Mouse (Mus musculus): ENCODE measurements at regions not wholly inside any gene's neighbourhood (a gene's known extent, or its start where the extent isn't known, plus 50 kb on each side); places are given as distances from the start of the nearest gene placed in this dataset.

DNA sequence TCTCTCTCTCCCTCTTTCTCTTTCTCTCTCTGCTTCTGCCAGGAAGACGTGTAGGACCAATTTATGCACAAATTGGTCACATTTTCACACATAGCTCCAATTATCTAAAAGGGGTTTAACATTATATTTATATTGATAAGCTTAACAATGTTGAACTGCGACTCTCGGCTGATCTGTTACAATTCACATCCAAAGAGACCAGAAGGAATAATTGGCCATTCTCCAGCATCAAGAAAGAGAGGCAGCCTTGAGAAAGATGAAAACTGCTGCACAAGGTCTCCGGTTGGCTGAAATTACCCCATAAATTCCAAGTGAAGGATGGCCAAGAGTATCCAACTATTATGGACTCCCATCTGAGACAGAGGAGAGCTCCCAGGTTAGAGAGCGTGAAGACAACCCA lies 398.4 kb downstream of the Tshz3 start:
- DNase-seq = no peak

DNA sequence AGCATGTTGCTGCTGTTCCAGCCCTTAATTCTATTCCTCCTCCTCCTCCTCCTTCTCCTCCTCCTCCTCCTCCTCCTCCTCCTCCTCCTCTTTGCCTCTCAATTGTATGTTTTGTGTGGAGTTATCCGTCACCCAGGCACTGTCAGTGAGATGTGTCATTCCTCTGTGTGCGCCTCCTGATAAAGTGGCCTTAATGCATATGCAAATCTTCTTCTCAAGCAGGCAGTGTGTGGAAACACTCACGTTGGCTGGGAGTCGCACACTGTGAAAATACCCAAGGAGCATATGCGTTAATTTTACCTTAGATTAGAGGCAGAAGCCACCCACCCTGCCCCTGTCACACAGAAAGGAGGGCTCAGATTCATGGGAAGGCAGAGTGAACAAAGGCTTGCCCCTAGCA lies 401.0 kb downstream of the Tshz3 start:
- DNase-seq = no peak

DNA sequence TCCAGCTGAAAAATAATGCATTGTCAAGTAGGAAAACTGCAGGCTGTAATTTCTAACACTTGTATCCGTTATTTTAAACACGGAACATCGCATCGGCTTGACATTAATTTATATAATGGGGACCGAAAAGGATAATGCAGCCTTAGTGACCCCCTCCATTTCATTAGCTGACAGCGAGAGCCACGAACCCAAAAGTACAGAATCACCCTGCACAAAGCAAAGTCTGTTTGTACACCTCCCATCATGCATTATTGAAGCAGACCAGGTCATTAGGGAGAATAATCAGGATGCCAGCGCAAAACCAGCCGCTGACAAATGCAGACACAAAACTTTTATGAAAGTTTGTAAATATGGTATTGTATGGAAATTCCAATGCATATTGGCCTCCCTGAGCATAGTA lies 406.8 kb downstream of the Tshz3 start:
- no peak for DNase-seq

DNA sequence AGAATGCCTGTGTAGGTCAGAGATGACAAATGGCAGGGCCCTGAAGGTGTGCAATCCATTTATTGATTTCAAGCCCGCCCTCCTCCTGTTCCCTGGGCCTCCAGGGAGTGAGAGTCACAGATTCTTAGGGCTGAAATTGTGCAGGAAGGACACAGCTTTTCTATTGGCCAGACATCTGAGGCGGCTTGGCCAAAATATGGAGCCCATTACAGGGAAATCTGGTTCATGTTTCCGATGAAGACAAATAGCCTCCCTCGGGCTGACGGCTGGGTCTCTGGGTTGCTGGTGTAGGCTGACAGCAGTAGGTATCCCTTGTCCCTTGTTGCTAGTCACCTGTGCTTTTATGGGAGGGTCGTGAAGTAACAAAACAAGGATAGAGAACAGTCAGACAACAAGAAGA lies 413.2 kb downstream of the Tshz3 start:
- no peak for DNase-seq

DNA sequence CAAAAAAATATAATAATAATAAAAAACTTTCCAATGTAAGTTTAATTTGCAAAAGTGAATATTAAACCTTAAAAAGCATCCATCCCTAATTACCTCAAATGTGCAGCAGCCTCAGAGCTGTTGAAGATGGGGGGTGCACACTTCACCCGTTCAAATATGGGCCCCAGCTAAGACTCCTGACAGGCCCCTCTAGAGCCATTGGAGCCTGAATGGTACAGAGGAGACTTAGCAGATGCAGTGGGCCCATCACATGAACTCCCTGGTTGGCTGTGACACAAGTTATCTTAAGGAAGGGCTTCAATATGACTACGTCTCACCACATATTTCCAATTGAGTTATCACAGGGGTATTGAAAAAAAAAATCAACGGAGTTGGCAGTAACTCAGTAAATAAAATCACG lies 422.9 kb downstream of the Tshz3 start:
- DNase-seq = no peak

DNA sequence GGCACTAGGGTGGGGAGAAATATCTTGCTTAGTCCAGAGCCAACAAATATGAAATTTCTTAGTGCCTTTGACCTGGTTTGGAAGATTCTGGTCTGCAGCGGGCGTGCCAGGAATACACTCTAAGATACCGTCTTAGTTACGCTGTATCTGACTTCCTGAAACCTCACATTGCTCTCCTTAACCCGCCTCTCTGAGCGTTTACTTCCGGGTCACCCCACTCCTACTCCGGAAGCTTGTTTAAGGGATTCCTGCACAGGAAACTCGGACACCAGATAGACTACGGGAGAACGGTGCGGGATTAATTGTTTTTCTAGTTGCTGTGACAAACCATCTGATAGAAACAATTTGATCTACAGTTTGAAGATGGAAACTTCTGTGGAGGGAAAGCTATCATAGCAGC lies 442.3 kb downstream of the Tshz3 start:
- no peak for DNase-seq

DNA sequence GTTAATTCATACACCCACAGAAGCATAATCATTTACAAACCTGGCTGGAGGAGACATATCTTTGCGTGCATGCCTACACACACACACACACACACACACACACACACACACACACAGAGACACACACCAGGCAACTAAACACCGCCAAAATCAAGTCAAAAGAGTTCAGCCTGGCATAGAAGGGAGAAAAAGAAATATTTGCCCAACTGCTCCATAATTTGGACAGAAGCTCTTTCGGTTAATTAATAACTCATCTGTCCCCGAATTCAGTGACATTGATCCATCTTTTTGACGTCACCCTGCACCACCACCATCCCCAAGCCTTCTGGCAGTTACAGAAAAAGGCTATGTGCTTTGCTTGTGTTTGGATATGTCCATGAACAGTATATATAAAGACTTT lies 444.9 kb downstream of the Tshz3 start:
- DNase-seq = no peak

DNA sequence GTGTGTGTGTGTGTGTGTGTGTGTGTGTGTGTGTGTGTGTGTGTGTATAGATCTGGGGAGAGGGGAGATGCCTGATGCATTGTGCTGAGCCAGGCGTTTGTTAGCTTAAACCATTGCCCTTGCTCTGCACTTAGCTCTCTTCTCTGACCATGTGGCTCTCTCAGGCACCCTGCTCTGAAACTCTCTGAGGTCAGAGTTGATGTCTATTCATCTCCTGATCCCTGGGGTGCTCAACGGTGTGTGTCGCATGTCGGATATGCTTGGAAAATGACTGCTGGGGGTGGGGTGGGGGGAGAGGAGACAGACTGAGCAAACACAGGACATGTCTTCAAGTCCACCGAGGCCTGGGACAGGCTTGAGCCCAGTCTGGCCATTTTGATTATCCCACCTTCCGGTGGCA lies 446.4 kb downstream of the Tshz3 start:
- peak; percentile 72 for DNase-seq

DNA sequence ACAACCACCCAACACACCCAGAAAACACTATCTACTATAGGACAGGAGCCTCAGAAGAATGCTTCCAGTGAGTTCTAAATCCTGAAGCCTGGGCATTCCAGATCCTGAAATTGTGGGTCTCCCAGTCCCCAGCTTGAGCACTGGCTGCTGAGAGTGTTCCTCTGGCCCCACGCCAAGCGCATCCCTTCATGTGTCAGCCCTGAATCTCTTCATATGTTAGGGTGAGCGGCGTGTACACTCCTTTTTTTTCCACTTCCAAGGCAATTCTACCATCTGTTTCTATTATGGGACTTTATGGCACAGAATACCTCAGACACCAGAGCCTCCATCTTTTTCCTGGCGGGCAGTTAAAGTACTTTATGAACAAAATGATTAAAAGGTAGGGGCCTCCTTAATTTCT lies 451.8 kb downstream of the Tshz3 start:
- peak; percentile 70 for DNase-seq

DNA sequence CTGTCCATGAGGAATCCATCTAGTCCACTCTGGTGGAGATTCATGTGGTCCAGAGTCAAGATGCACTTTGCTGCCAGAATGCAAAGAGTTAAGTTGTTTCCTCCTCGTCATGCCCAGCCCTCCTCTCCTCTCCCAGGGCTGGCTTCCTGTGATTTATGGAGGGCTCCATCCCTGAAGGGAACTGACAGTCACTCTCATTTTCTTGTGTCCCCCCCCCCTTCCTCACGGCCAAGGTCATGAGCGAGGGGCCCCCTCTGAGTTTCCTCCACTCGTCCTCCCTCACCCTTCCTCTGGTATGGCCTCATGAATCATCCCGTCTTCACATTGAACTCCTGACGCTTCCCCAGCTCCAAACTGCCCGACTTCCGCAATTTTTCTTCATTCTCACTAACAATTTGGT lies 461.9 kb downstream of the Tshz3 start:
- DNase-seq = peak; percentile 19

DNA sequence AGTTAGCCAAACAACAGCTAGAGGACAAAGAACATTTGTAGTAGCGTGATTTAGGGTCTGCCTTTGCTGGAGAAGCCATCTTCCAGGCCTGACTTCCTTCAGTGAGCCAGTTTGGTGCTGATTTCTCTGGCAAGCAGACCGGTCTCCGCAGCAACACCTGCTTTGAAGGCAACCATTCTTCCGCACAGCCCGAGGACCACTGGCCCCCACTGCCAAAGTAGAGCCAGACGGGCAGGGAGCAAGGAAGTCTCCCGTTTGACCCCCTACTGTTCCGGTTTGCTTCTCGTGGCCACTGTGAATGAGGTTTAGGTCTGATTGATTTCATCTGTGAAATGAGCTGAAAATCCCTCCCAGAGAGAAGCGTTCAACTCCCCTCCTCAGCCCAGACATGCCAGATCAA lies 471.0 kb downstream of the Tshz3 start:
- DNase-seq = peak; percentile 66

DNA sequence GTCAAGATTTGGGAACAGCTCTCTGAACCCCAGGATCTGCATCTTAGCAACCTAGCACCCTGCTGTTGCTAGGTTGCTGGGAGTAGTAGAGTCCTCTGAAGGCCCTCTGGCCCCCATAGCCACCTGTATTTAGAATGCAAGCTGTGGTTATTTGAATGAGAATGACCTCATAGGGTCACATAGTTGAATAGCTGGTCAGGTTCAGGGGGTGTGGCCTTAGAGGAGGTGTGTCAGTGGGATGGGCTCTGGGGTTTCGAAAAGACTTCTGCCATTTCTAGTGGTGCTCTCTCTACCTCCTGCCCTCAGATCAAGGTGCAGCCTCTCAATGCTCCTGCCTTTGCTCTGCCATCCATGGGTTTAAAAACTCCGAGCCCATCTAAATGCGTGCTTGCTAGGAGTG lies 477.8 kb downstream of the Tshz3 start:
- peak; percentile 52 for DNase-seq

DNA sequence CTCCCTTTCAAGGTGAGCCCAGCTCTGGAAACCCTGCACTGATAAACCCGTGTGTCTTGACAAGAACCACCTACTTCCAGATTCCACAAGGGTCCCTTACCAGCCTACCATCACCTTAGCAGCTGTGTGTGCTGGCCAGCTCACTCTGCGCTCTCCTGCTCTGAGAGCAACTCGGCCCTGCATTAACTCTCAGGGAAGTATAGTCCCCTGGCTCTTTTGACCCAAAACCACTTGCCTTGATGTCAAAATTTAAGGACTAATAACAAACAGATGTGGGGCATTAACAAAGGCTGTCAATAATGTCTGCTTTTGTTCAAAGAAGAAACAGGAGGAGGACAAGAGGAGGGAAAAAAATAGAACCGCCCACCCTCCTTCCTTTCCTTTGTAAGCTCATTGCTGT lies 480.3 kb downstream of the Tshz3 start:
- DNase-seq = no peak

DNA sequence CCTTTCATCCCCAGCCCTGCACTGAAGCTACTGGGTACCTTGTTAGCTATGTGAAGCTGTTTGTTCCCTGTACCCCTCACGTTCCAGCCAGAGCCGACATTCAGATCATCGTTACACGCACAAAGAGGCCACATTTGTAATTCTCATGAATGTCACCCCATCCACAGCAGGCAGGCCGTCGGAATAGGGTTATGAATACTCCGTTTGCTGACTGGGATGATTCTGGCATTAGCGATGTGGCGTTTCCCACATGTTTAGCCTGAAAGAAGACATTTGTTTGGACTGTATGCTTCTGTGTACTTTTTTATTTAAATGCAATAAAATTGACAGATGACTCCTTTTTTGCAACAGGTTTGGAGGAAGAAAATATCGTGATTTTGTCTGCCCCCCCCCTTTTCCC lies 482.0 kb downstream of the Tshz3 start:
- peak; percentile 61 for DNase-seq

DNA sequence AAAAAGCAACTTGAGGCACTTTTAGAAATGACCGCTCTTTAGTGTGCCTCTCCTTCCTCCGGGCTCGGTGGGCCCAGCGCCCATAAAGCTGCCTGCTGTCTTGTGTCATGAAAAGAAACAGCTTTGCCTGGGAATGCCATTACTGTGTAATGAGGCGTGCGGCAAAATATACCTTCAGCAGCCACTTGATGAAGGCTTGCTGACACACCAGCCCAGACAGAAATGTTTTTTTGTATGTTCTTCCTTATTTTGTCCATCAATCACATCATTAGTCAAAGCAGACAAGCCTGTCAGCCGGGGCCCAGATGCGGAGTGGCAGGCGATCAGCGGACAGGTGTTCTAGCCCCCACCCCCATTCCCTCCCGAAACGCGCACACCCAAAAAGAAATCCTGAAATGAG lies 482.5 kb downstream of the Tshz3 start:
- DNase-seq = peak; percentile 72

DNA sequence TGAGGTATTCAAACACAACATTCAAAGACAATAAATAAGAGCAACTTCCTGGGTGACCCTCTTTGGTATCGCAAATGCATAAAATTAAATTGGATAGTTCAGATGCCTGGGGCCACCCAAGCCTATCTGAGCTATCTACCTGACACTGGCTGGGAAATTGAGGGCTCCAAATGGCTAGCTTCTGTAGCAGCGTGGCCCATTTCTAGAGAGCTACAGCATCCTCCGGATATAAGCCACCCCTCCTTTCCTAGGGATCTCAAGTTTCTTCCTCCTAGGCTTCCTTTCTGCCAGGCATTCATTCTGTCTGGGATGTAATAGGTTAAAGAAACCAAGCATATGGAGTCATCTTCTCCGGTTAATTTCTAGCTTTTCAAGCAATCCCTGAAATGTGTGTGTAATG lies 483.2 kb downstream of the Tshz3 start:
- peak; percentile 39 for DNase-seq

DNA sequence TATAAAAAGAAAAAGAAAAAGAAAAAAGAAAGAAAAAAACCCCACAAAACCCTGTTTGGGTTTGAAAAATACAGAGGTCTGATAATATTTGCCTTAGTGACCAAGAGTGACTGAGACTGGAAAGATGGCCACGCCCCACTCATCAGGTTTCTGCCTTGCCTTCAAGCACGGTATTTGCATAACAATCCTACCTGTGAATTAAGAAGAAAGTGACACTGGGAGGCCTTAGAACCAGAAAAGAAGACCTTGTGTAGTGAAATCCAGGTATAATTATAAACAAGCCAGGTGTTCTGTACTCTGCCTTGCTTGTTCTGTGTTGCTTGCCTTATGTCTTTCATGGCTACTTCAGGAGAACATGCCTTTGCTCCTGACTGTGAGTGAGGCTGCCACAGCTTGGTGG lies 494.6 kb downstream of the Tshz3 start:
- DNase-seq = peak; percentile 23

DNA sequence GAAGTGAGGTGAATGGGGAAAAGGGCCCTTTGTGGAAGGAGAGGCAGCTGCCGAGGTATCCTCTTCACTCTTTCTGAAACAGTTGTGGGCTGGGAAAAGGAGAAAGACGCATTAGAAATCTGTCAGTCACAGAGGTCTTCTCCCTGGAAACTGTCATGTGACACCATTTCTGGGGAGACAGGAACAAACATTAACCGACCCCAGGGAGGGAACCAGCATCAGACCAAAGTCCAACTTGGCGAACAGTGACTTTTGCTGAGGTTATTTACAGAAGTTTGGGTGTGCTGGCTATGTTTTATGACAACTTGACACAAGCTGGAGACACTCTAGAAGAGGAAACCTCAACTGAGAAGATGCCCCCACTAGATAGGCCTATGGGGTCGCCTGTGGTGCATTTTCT lies 506.9 kb downstream of the Tshz3 start:
- DNase-seq = no peak

DNA sequence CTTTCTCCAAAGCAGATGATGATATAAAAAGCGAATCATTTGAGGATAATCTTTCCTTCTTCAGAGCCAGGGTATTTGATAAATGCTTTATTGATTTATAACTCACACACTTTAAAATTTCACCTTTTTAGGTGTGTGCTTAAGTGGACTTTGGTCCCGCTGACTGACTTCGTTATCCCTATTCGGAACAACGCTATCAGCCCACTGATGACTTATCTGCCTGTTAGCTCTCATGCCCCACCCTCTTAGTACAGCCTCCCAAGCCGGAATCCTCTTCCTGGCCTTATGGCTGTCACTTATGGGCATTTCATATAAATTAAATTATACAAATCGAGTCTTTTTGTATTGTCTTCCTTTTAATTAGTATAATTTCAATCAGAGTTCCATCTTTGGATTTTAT lies 510.4 kb downstream of the Tshz3 start:
- no peak for DNase-seq

DNA sequence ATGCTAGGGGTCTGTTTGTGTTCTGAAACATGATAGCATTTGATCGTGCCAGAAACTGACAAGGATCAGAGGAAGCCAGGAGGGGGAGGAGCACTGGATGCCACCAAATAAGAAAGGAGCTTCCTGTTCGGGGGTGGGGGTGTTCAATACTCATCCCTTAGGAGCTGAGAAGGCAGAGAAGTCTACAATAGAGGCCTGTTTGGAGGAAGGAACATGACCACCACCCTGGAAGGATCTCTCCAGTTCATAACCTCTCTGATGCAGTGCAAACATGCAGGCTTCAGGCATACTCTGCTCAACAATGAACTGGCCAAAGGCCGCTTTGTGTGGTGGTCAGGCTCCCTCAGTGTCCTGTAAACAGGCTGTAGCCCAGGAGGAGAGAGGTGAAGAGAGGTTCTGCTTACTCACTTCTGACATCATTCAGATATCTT lies 515.8 kb downstream of the Tshz3 start:
- DNase-seq = no peak

DNA sequence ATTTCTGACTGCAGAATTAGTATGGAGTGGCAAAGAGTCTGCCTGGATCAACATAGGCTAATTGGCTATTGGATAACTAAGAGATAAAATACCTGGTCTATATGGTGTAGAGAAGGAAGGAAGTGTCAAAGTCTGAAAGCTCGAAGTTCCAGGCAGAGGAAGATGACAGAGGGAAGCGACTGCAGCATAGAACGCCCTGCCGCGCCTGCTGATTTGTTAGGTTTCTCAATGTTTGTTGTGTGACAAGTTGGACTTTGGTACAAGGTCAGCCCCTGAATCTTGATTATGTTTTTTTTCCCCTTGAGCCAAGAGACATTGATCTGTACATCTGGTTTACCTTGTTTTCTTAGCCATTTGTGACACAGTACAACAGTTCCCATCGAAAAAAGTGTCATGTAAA lies 517.6 kb downstream of the Tshz3 start:
- no peak for DNase-seq

DNA sequence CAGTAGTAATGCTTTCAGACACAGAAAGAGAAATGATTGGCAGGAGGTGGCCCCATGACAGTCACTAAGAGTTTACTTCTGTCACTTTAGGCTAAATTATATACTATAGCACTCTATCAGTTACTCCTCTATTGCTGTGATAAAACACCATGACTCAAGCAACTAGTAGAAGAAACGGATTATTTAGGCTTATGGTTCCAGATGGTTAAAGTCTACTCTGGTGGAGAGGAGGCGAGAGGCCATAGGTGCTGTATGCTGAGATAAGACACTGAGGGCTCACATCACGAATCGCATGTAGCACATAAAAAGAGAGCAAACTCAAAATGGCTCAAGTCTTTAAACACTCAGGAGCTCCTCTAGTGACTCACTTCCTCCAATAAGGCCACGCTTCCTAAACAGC lies 522.6 kb downstream of the Tshz3 start:
- DNase-seq = no peak

DNA sequence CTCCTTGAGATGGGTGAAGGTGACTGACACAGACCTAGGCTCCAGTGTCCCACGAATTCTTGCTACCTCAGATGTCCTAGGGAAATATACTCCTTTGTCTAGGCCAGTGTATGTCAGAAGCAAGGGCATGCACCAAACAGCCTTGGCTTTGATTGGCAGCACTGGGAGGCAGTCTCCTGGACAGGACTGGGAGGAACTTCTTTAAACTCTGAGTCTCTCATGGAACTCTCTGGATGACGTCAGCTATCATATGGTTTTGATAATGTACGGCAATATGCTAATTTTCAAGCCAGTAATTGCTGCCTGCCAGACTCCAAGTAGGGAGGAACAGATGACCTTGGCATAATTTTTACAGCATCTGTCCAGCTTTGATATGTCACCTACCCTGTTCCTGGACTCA lies 528.5 kb downstream of the Tshz3 start:
- no peak for DNase-seq

DNA sequence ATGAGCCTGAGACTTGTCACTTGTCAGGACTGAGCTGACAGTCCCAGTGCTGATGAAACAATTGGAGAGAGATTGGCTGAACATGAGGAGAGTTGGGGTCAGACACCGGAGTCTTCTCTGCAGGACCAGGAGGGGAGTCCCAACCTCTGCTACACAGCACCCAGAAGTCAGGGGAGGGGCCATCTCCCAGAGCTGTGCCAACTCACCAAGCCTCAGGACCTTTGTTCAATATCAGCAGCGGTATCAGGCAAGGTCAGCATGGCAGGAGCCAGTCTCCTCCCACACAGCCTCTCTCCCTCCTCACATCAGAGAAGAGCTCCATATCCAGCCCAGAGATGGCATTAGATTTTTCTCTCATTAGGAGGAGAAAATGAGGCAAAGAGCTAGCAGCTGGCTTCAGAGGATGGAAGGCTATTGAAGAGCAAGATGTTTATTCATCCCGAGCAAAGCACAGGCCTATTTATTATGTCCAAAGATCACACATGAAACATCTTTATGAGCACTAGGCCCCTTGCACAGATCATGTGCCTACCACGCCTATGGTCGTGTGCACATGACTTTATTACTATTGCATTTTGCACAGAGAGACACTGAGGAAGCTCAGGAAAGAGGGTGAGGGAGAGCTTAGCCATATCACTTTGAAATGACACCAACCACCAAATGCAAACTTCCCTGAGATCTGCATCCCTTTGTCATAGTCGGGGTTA lies 532.9 kb downstream of the Tshz3 start:
- no peak for DNase-seq

DNA sequence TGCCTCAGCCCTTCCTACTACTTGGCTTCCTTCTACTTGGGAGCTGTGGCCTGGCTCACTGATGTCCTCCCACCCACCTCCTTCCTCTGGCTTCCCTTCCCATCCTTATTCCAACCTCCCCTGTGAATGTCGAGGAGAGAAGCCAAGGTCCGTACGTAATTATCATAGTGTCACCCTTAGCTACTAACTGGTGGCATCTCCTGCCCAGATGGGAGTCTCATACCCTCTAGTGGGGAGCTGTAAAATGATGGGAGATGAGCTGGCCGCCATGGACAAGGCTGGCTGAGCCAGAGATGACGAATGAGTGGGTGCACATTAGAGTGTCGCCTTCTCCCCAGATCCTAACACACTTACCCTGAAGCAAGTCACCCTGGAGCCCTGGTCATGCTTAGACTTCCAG lies 532.6 kb downstream of the Zfp536 start:
- no peak for DNase-seq

DNA sequence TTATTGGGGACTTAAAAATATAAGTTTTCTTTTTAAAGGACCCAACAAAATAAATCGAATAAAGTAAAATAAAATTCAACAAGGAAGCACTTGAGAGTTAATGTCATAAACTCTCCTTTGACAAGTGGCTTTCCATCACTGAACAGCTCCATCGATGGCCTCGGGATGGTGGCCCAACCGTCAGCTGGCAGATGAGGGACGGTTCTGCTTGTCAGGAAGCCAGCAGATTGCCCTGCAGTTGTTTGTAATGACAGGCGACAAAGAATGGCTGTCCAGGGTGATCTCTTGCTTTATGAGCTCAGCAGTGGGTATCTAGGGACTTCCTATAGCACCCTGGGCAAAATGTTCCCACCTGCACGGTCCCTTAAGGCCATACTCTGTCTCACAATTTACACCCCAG lies 531.7 kb downstream of the Zfp536 start:
- DNase-seq = no peak
